In genomic region chr13:5628124-5628523, GRCm38 (mm10) we compare ENCODE assay signal across 22 mouse cellular contexts.
DNase-seq lines count a peak whose midpoint lies in the region; ATAC-seq and TF ChIP-seq lines count a peak whose summit lies in the region.
"Had no signal": no experiment of that assay in that cellular context is flagged by ENCODE, and none has a peak within 500 bp of the region (broad histone marks: within the 10 kb centered on the region; RNA-seq: fewer than 3 reads in every experiment).

No protein-coding gene starts in this region.

- peaks cover 7% of the 10 kb centered on the region for H3K36me3 ChIP-seq in heart, adult 2 months (ENCODE audit: control insufficient read depth, insufficient read depth, low read length)
- H3K36me3 ChIP-seq in heart, embryonic 16.5 days (ENCODE audit: control insufficient read depth, insufficient read depth) = no peaks in the 10 kb centered on the region
- no peaks in the 10 kb centered on the region for H3K36me3 ChIP-seq in heart, embryonic 11.5 days (ENCODE audit: control insufficient read depth, insufficient read depth, low read length)
- H3K36me3 ChIP-seq: embryonic facial prominence, embryonic 13.5 days; forebrain, embryonic 12.5 days; hindbrain, embryonic 10.5 days; intestine, embryonic 15.5 days had no signal

- DNase-seq in heart, adult 2 months = no peak
- DNase-seq in heart, postnatal 25 days (ENCODE audit: low spot score) = no peak
- peak; percentile 12 for DNase-seq in brain, adult 2 months (ENCODE audit: low read depth, low spot score)
- peak; percentile 11 to 20 for DNase-seq in heart, postnatal 10 days
- DNase-seq: adrenal gland, postnatal 14 days; cerebellum, adult 18-20 months; cerebellum, adult 9-11 months; cerebellum, postnatal 36 days; gastrocnemius, adult 2 months; gastrocnemius, postnatal 25 days; kidney, adult 18-20 months had no signal

- H3K4me3 ChIP-seq in heart, adult 2 months = no peak overlapping the region
- no peak overlapping the region for H3K4me3 ChIP-seq in heart, embryonic 16.5 days (ENCODE audit: low read length)
- H3K4me3 ChIP-seq in heart, embryonic 11.5 days (ENCODE audit: low read depth, low read length) = no peak overlapping the region
- H3K4me3 ChIP-seq: embryonic facial prominence, embryonic 13.5 days; forebrain, embryonic 12.5 days; gastrocnemius, adult 2 months; hindbrain, embryonic 10.5 days; intestine, embryonic 15.5 days had no signal

- peaks cover 6% of the 10 kb centered on the region for H3K4me1 ChIP-seq in heart, adult 2 months (ENCODE audit: control insufficient read depth, insufficient read depth, low read length)
- H3K4me1 ChIP-seq in heart, embryonic 16.5 days (ENCODE audit: control insufficient read depth, insufficient read depth, low read length) = peaks cover 3% of the 10 kb centered on the region
- 0 out of 2 replicates have a peak, but pooled peaks cover 2% of the 10 kb centered on the region for H3K4me1 ChIP-seq in heart, embryonic 11.5 days (ENCODE audit: control insufficient read depth, insufficient read depth, low read length)
- H3K4me1 ChIP-seq: embryonic facial prominence, embryonic 13.5 days; forebrain, embryonic 12.5 days; hindbrain, embryonic 10.5 days; intestine, embryonic 15.5 days had no signal

- ATAC-seq in heart, embryonic 16.5 days (replicated peaks; ENCODE audit: extremely low read depth, insufficient read depth, low FRiP score) = peak; percentile 41; the same call in 1 of the 2 replicates
- no peak for ATAC-seq in heart, embryonic 11.5 days (replicated peaks; ENCODE audit: insufficient number of reproducible peaks, low FRiP score, low TSS enrichment)
- ATAC-seq: activated CD4-positive, CD25-positive, alpha-beta regulatory T cell, adult 4 months; forebrain, embryonic 16.5 days; intestine, embryonic 15.5 days; Patski had no signal

- no peak for TF ChIP-seq EP300 in heart, adult 2 months (IDR thresholded peaks at IDR 0.05; ENCODE audit: insufficient read depth, low read depth, low read length)

- peaks cover 2% of the 10 kb centered on the region; the same call in 1 of the 2 replicates for H3K9me3 ChIP-seq in heart, embryonic 16.5 days (replicated peaks; ENCODE audit: control insufficient read depth, low read length)
- H3K9me3 ChIP-seq in heart, embryonic 11.5 days (replicated peaks; ENCODE audit: control insufficient read depth, low read length) = no peaks in the 10 kb centered on the region
- H3K9me3 ChIP-seq: embryonic facial prominence, embryonic 13.5 days; forebrain, embryonic 12.5 days; hindbrain, embryonic 10.5 days; intestine, embryonic 15.5 days had no signal

- H3K27ac ChIP-seq in heart, adult 2 months = peak overlapping the region; percentile 32
- no peak overlapping the region for H3K27ac ChIP-seq in heart, embryonic 16.5 days (ENCODE audit: low read length)
- no peak overlapping the region for H3K27ac ChIP-seq in heart, embryonic 11.5 days (ENCODE audit: low read depth, low read length)
- H3K27ac ChIP-seq: embryonic facial prominence, embryonic 13.5 days; forebrain, embryonic 12.5 days; gastrocnemius, adult 2 months; hindbrain, embryonic 10.5 days; hindbrain, embryonic 14.5 days; intestine, embryonic 15.5 days had no signal

- H3K27me3 ChIP-seq in heart, adult 2 months (ENCODE audit: control insufficient read depth, insufficient read depth, low read length) = no peaks in the 10 kb centered on the region
- H3K27me3 ChIP-seq in heart, embryonic 16.5 days (ENCODE audit: control insufficient read depth, insufficient read depth, low read length) = no peaks in the 10 kb centered on the region
- H3K27me3 ChIP-seq in heart, embryonic 11.5 days (ENCODE audit: control insufficient read depth, insufficient read depth, low read length) = no peaks in the 10 kb centered on the region
- H3K27me3 ChIP-seq: CH12.LX; embryonic facial prominence, embryonic 13.5 days; forebrain, embryonic 12.5 days; intestine, embryonic 15.5 days; Patski had no signal

- intact Hi-C loops in heart, adult 2 months (cut with DNase I) = no loop called here
- intact Hi-C loops in heart, postnatal 25 days (cut with DNase I) = no loop called here
- intact Hi-C loops in heart, postnatal 10 days (cut with DNase I) = no loop called here

- 4% methylated on average over 2 of the region's 2 CpGs for WGBS in heart, adult 2 months
- WGBS in heart, embryonic 16.5 days = 7% methylated on average over 2 of the region's 2 CpGs
- WGBS in heart, embryonic 11.5 days (ENCODE audit: insufficient replicate concordance) = 28% methylated on average over 2 of the region's 2 CpGs

- no peaks in the 10 kb centered on the region for H3K79me2 ChIP-seq in heart, adult 2 months (replicated peaks; ENCODE audit: control insufficient read depth, insufficient read depth, low read length)

- no peak for TF ChIP-seq CTCF in heart, adult 2 months (IDR thresholded peaks at IDR 0.05)

- H3K9ac ChIP-seq in heart, adult 2 months (ENCODE audit: low read depth, low read length) = no peak overlapping the region
- H3K9ac ChIP-seq in heart, embryonic 16.5 days (ENCODE audit: low read length) = no peak overlapping the region
- H3K9ac ChIP-seq in heart, embryonic 11.5 days (ENCODE audit: low read depth, low read length) = no peak overlapping the region
- H3K9ac ChIP-seq: embryonic facial prominence, embryonic 13.5 days; forebrain, embryonic 12.5 days; hindbrain, embryonic 14.5 days; intestine, embryonic 15.5 days had no signal

- no peak overlapping the region for H3K4me2 ChIP-seq in heart, embryonic 16.5 days (ENCODE audit: low read depth, low read length)
- no peak overlapping the region for H3K4me2 ChIP-seq in heart, embryonic 11.5 days
- H3K4me2 ChIP-seq: embryonic facial prominence, embryonic 13.5 days; forebrain, embryonic 12.5 days; hindbrain, embryonic 14.5 days; intestine, embryonic 15.5 days had no signal

- no peak for TF ChIP-seq POLR2A in heart, adult 2 months (IDR thresholded peaks at IDR 0.05; ENCODE audit: insufficient read depth, low read depth, low read length)

Comparison
In these comparisons a context has a peak if more than half of its experiments do, and no peak if none do; other contexts are left out.
1. DNase-seq: peak in brain, adult 2 months (single experiment) and heart, postnatal 10 days (2 of 2); none in heart, adult 2 months (0 of 2) and heart, postnatal 25 days (single experiment).